Mouse (Mus musculus): ENCODE measurements around the gene Adamtsl2. TPM values are rescaled to one million over a fixed set of nuclear protein-coding genes. Genes with fewer than 3 reads are reported as not detected.

Adamtsl2 gene
- polyA plus RNA-seq, 1 experiment from 2014 or later = 5.9 TPM

- H3K27ac ChIP-seq (ENCODE audit: low read depth, low read length) = no peak overlapping the region
- WGBS = 66% methylated on average over 4 of the region's 4 CpGs
- H3K4me2 ChIP-seq = no peak overlapping the region
- no peaks in the 10 kb centered on the region for H3K9me3 ChIP-seq (ENCODE audit: control insufficient read depth, low read length)
- no peak overlapping the region for H3K9ac ChIP-seq (ENCODE audit: low read length)
- H3K36me3 ChIP-seq (ENCODE audit: control insufficient read depth, insufficient read depth, low read length) = no peaks in the 10 kb centered on the region
- ATAC-seq (ENCODE audit: low FRiP score) (no peak), DNase-seq (ENCODE audit: low spot score, missing footprints) (no peak)
- no peak overlapping the region for H3K4me3 ChIP-seq (ENCODE audit: low read depth, low read length)
- no peaks in the 10 kb centered on the region for H3K27me3 ChIP-seq (ENCODE audit: control insufficient read depth, insufficient read depth, low read length)
- H3K4me1 ChIP-seq (ENCODE audit: control insufficient read depth, insufficient read depth, low read length) = peaks cover 7% of the 10 kb centered on the region
These were observed 39.3 kb downstream of the Adamtsl2 start for GRCm38 (mm10) chr2:27118452-27118851.

- Histone ChIP-seq H3K4me1 (ENCODE audit: control insufficient read depth, insufficient read depth, low read length) (peaks cover 7% of the 10 kb centered on the region), H3K36me3 (ENCODE audit: control insufficient read depth, insufficient read depth, low read length) (no peaks in the 10 kb centered on the region), H3K27ac (ENCODE audit: low read depth, low read length) (no peak overlapping the region), H3K4me2 (no peak overlapping the region), H3K27me3 (ENCODE audit: control insufficient read depth, insufficient read depth, low read length) (no peaks in the 10 kb centered on the region), H3K4me3 (ENCODE audit: low read depth, low read length) (no peak overlapping the region), H3K9ac (ENCODE audit: low read length) (no peak overlapping the region), H3K9me3 (ENCODE audit: control insufficient read depth, low read length) (no peaks in the 10 kb centered on the region)
- WGBS = 82% methylated on average over 2 of the region's 2 CpGs
- no peak for ATAC-seq (ENCODE audit: low FRiP score)
- no peak for DNase-seq (ENCODE audit: low spot score, missing footprints)
These were observed 40.6 kb downstream of the Adamtsl2 start for GRCm38 (mm10) chr2:27119766-27120165.

DNA sequence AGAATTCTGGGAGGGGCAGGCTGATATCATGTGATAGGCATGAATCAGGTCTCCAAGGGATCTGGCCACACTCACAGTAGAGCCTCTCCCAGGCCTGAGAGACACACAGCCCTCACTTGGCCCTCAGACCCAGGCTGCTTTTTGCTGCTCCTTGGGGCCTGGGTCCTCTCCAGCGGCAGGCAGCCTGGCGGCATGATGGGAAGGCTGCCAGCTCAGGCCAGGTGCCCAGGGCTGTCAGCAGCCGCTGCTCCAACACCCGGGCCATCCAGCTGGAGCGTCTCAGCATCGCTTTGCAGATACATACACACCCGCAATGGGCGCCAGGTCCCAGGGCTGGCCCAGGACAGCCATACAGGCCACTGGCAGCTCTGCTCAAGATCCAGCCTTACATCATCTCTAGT, 41.1 kb downstream of the Adamtsl2 start:
- Histone ChIP-seq H3K4me3 (ENCODE audit: low read depth, low read length) (no peak overlapping the region), H3K4me1 (ENCODE audit: control insufficient read depth, insufficient read depth, low read length) (peaks cover 7% of the 10 kb centered on the region), H3K36me3 (ENCODE audit: control insufficient read depth, insufficient read depth, low read length) (no peaks in the 10 kb centered on the region), H3K9ac (ENCODE audit: low read length) (no peak overlapping the region), H3K9me3 (ENCODE audit: control insufficient read depth, low read length) (no peaks in the 10 kb centered on the region), H3K27ac (ENCODE audit: low read depth, low read length) (no peak overlapping the region), H3K4me2 (no peak overlapping the region), H3K27me3 (ENCODE audit: control insufficient read depth, insufficient read depth, low read length) (no peaks in the 10 kb centered on the region)
- 84% methylated on average over 8 of the region's 8 CpGs for WGBS
- no peak for DNase-seq (ENCODE audit: low spot score, missing footprints)
- no peak for ATAC-seq (ENCODE audit: low FRiP score)

DNA sequence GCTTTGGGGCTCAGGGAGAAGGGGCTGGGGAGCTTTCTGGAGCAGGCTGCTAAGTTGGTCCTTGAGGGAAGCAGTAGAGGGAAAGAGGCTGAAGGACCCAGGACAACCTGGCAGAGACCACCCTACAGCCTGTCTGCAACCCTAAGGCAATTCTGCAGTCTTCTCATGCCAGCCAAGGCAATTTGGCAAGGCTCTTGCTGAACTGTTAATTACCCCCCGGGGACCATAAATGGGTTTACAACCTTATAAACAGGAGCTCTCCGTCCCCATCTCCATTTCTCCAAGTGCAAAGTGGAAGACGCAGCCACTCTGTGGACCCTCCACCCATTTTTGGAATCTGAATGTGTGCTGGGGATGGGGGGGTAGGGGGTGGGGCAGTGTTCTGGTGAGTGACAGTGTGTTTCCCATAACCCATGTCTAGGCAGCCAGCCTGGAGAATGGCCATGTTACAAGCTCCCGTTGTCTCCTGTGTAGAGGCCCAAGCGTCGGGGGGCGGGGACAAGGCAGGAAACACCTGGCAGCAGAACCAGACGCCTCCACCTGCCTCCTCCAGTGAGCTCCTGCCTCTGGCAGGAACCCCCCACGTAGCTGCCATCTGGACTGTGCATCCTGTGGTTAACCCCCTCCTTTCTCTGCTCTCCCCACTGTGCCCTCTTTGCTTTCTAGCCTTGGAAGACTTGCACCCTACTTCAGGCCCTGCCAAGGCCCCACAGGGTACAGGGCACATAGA, 42.6 kb downstream of the Adamtsl2 start:
- H3K36me3 ChIP-seq (ENCODE audit: control insufficient read depth, insufficient read depth, low read length) = no peaks in the 10 kb centered on the region
- no peak overlapping the region for H3K27ac ChIP-seq (ENCODE audit: low read depth, low read length)
- no peak overlapping the region for H3K9ac ChIP-seq (ENCODE audit: low read length)
- no peak overlapping the region for H3K4me2 ChIP-seq
- no peak overlapping the region for H3K4me3 ChIP-seq (ENCODE audit: low read depth, low read length)
- H3K9me3 ChIP-seq (ENCODE audit: control insufficient read depth, low read length) = no peaks in the 10 kb centered on the region
- 57% methylated on average over 9 of the region's 9 CpGs for WGBS
- ATAC-seq (ENCODE audit: low FRiP score) = no peak
- DNase-seq (ENCODE audit: low spot score, missing footprints) = no peak
- peaks cover 7% of the 10 kb centered on the region for H3K4me1 ChIP-seq (ENCODE audit: control insufficient read depth, insufficient read depth, low read length)
- no peaks in the 10 kb centered on the region for H3K27me3 ChIP-seq (ENCODE audit: control insufficient read depth, insufficient read depth, low read length)

DNA sequence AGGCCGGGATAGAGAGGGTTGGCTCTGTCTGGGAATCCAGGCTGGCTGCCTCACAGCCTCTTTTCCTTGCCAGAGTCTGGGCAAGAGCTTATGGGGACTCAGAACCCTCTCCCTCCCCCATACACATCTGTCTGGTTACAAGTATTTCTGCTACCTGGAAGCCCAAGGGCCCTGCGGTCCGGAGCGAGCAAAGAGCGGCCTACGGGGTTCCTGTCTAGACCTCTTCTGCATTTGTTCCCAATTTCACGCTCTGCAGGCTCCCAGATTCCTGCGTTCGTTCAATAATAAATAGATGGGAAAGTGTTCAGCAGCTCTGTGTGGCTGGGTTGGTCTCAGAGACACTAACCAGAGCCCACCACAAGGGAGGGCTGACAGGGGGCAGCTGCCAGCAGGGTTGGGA, 43.4 kb downstream of the Adamtsl2 start:
- DNase-seq (ENCODE audit: low spot score, missing footprints) = no peak
- Histone ChIP-seq H3K4me3 (ENCODE audit: low read depth, low read length) (no peak overlapping the region), H3K36me3 (ENCODE audit: control insufficient read depth, insufficient read depth, low read length) (no peaks in the 10 kb centered on the region), H3K27ac (ENCODE audit: low read depth, low read length) (no peak overlapping the region), H3K4me1 (ENCODE audit: control insufficient read depth, insufficient read depth, low read length) (peaks cover 7% of the 10 kb centered on the region), H3K4me2 (no peak overlapping the region), H3K9me3 (ENCODE audit: control insufficient read depth, low read length) (no peaks in the 10 kb centered on the region), H3K9ac (ENCODE audit: low read length) (no peak overlapping the region), H3K27me3 (ENCODE audit: control insufficient read depth, insufficient read depth, low read length) (no peaks in the 10 kb centered on the region)
- WGBS = 27% methylated on average over 9 of the region's 9 CpGs
- ATAC-seq (ENCODE audit: low FRiP score) = no peak

DNA sequence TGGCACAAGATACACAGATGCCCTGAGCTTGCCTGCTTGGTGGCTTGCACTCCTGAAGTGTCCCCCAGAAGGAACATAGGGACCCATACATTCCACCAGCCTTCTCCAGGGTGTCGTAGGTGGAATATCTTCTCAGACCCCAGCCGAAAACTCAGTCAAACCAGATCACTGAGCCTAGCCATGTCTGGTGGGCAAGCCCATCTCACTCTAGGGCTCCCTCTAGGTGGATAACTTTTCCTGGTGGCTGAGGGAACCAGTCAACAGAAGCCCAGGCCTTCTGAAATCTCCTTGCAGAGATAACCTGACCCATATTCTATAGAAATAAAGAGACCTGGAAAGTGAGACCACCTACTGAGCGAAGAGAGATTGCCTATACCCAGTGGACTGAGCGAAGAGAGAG, 43.9 kb downstream of the Adamtsl2 start:
- no peak overlapping the region for H3K4me3 ChIP-seq (ENCODE audit: low read depth, low read length)
- H3K27ac ChIP-seq (ENCODE audit: low read depth, low read length) = no peak overlapping the region
- H3K4me1 ChIP-seq (ENCODE audit: control insufficient read depth, insufficient read depth, low read length) = peaks cover 7% of the 10 kb centered on the region
- no peaks in the 10 kb centered on the region for H3K27me3 ChIP-seq (ENCODE audit: control insufficient read depth, insufficient read depth, low read length)
- H3K9me3 ChIP-seq (ENCODE audit: control insufficient read depth, low read length) = no peaks in the 10 kb centered on the region
- no peak overlapping the region for H3K9ac ChIP-seq (ENCODE audit: low read length)
- 82% methylated on average over 4 of the region's 4 CpGs for WGBS
- DNase-seq (ENCODE audit: low spot score, missing footprints) (no peak), ATAC-seq (ENCODE audit: low FRiP score) (no peak)
- no peak overlapping the region for H3K4me2 ChIP-seq
- no peaks in the 10 kb centered on the region for H3K36me3 ChIP-seq (ENCODE audit: control insufficient read depth, insufficient read depth, low read length)

DNA sequence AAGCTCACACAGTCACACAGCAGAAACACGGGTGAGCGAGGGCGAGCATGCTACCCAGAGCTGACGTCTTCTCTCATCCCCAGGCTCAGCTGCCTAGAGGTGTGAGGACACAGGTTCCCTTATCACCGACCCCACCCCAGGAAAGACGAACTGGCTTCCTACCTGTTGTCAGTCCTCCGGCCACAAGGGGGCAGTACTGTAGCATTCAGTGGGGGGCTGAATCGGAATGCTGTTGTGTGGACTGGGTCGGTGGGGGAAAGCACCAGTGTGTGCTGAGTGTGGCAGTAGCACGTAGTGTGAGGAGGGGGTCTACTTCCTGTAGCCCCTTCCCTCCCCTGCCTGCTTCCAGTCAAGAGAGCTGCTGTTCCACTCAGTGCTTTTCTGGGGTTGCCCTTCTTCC, 46.8 kb downstream of the Adamtsl2 start:
- ATAC-seq (ENCODE audit: low FRiP score) (no peak), DNase-seq (ENCODE audit: low spot score, missing footprints) (peak; percentile 88)
- no peak overlapping the region for H3K27ac ChIP-seq (ENCODE audit: low read depth, low read length)
- H3K27me3 ChIP-seq (ENCODE audit: control insufficient read depth, insufficient read depth, low read length) = no peaks in the 10 kb centered on the region
- no peaks in the 10 kb centered on the region for H3K9me3 ChIP-seq (ENCODE audit: control insufficient read depth, low read length)
- H3K4me2 ChIP-seq = no peak overlapping the region
- H3K9ac ChIP-seq (ENCODE audit: low read length) = no peak overlapping the region
- H3K4me1 ChIP-seq (ENCODE audit: control insufficient read depth, insufficient read depth, low read length) = peaks cover 7% of the 10 kb centered on the region
- 41% methylated on average over 10 of the region's 10 CpGs for WGBS
- H3K36me3 ChIP-seq (ENCODE audit: control insufficient read depth, insufficient read depth, low read length) = no peaks in the 10 kb centered on the region
- no peak overlapping the region for H3K4me3 ChIP-seq (ENCODE audit: low read depth, low read length)

GRCm38 (mm10) chr2:27126496-27126895, 47.3 kb downstream of the Adamtsl2 start:
- no peaks in the 10 kb centered on the region for H3K27me3 ChIP-seq (ENCODE audit: control insufficient read depth, insufficient read depth, low read length)
- H3K4me2 ChIP-seq = no peak overlapping the region
- no peak overlapping the region for H3K9ac ChIP-seq (ENCODE audit: low read length)
- WGBS = 49% methylated on average over 4 of the region's 4 CpGs
- ATAC-seq (ENCODE audit: low FRiP score) (no peak), DNase-seq (ENCODE audit: low spot score, missing footprints) (peak; percentile 57)
- H3K4me1 ChIP-seq (ENCODE audit: control insufficient read depth, insufficient read depth, low read length) = peaks cover 7% of the 10 kb centered on the region
- H3K9me3 ChIP-seq (ENCODE audit: control insufficient read depth, low read length) = no peaks in the 10 kb centered on the region
- no peak overlapping the region for H3K27ac ChIP-seq (ENCODE audit: low read depth, low read length)
- no peak overlapping the region for H3K4me3 ChIP-seq (ENCODE audit: low read depth, low read length)
- no peaks in the 10 kb centered on the region for H3K36me3 ChIP-seq (ENCODE audit: control insufficient read depth, insufficient read depth, low read length)

DNA sequence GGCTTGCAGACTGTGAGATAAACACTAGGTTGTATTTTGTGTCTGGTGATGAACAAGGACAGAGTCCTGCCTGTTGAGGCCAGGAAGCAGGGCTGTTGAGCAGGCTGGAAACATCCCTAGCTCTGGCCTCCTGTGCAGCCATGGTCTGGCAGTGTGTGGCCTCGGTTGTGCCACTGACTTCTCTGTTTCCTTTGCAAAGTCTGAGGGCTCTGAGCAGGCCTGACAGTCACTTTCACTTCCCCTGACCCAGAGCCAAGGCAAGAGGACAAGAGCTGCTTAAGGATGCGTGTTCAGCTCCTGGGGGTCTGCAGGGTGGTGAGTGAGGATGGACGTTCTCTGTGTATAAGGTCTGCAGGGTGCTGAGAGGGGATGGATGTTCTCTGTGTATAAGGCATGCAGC, 49.8 kb downstream of the Adamtsl2 start:
- Histone ChIP-seq H3K4me3 (ENCODE audit: low read depth, low read length) (no peak overlapping the region), H3K27me3 (ENCODE audit: control insufficient read depth, insufficient read depth, low read length) (no peaks in the 10 kb centered on the region), H3K36me3 (ENCODE audit: control insufficient read depth, insufficient read depth, low read length) (no peaks in the 10 kb centered on the region), H3K27ac (ENCODE audit: low read depth, low read length) (no peak overlapping the region), H3K9ac (ENCODE audit: low read length) (no peak overlapping the region), H3K4me2 (no peak overlapping the region), H3K4me1 (ENCODE audit: control insufficient read depth, insufficient read depth, low read length) (no peaks in the 10 kb centered on the region), H3K9me3 (ENCODE audit: control insufficient read depth, low read length) (no peaks in the 10 kb centered on the region)
- 66% methylated on average over 3 of the region's 3 CpGs for WGBS
- ATAC-seq (ENCODE audit: low FRiP score) (no peak), DNase-seq (ENCODE audit: low spot score, missing footprints) (no peak)

Measured in midbrain, embryonic 11.5 days (tissue).